Mouse (Mus musculus) regulatory T cell (primary cell): Measurements from ENCODE around the gene Hsd17b11.
"Not testable (repeated sequence)": the region's sequence is repeated elsewhere in the genome, so short reads cannot be mapped to it uniquely, and the experiment has no call there.

Source experiments
- in situ Hi-C: fragments of 300-600 bp; cut with MboI, MseI; formaldehyde crosslinking; loops from one replicate; pipeline ENCODE4 v1.15.1; 2025; ENCODE audit warnings: high pct_unique_total_duplicates

Gene Hsd17b11

DNA sequence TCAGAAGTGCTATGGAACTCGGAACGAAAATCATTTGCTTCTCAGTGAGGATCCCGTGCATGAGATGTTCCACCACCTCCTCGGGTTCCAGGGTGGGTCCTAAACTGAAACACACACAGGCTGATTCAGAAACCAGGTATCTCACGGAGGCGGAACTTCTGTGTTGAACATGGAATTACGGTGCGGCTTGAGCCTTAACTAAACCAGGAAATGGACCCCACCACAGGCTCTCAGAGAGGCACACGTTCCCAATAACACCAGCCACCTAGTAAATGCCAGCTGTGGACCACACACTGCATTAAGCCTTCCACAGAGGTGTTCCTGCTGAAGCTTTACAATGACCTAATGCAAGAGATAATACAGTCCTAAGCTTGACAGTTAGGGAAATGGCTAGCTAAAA lies 28.9 kb downstream of the Hsd17b11 start:
- in situ Hi-C loops: no loop called here

DNA sequence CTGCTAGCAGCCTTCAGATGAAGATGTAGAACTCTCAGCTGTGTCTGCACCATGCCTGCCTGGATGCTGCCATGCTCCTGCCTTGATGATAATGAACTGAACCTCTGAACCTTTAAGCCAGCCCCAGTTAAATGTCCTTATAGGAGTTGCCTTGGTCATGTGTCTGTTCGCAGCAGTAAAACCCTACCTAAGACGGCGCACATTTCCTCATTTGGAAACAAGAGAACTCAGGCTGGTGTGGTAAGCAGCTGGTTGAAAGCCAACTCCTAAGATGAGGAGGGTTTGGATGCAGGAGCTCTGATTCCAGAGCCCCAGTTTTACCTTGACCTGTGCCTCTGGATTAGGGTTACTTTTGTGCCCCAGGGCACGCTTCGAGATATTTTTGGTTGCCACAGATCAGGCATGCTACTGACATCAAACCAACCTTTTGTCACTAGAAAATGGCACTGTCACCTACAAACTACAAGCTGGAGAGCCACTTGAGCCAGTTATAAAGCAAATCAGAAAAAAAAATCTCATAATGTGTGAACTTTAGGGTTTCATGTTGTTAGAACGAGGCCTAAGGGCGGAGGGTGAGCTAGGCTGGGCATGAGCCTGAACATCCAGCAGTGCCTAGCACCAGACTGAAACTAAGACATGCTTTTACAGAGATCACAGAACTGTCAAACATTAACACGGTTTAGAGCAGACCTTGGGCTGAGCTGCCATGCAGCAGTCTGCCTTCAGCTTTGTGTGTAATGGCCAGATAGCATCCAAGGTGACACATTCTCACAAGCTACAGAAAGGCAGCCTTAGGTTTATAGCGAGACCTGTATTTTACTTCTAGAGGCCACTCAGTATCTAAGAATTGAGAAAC lies 40.8 kb downstream of the Hsd17b11 start:
- in situ Hi-C loops: no loop called here

DNA sequence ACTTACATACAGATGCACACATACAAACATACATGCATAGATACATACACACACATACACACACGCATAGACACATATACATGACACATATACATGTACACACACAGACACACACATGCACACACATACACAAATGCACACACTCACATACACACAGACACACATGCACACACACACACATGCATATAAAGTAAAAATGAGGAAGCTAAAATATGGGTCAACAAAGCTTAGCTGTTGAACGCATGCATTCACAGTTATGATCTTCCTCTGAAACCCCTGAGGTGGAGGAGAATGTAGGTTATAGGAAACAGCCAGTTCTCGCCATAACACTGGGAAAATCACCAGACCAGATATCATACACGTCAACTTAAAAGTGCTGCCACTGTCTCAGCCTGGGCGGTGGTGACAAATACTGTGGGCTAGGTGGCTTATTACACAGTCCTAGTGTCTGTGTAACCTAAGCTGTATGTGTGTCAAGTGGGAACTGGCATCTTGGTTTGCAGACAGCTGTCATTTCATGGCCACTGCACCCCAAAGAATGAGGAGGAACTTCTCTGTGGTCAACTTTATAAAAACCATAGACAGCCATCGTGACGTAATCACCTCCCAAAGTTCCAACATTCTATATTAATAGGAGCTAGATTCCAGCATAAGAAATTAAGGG lies 43.7 kb downstream of the Hsd17b11 start:
- in situ Hi-C loops: no loop called here

DNA sequence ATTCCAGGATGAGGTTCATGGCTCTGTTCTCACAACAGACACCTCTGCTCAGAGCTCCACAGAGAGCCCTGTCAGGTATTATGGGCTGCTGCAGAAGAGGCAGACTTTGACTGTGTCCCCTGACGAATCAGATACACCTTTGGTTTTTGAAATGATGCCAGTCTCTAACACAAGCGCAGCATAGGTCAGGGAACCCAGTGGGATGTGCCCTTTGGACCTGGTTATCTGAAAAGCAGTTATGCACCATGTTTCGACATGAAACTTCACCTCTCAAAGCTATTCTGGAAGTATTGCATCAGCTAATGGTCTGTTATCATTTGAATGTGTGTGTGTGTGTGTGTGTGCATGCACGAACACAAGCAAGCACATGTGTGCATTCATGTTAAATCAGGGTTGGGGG lies 44.4 kb downstream of the Hsd17b11 start, which contains the start of gene Hsd17b13:
Gene Hsd17b13 (minus strand): TSS at position 114 of the 400 bp plus-strand sequence.
- in situ Hi-C loops: no loop called here

DNA sequence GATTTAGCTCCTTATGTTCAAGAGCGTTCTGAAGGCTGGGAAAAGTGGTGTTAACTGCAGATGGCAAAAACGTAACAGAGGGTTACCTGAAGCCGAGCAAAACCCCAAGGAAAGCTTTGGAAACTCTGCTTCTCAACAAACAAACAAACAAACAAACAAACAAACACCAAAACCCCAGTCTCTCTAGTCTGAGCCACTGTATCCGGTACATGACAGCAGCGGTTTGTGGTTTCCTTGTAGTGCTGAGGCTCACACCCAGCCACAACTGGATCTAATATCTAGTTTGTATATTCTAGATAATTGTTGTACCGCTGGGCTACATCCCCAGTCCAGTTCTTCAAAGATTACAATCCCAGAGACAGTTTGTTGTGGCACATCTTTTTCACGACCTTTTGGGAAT lies 46.0 kb downstream of the Hsd17b11 start:
- in situ Hi-C loops: no loop called here

DNA sequence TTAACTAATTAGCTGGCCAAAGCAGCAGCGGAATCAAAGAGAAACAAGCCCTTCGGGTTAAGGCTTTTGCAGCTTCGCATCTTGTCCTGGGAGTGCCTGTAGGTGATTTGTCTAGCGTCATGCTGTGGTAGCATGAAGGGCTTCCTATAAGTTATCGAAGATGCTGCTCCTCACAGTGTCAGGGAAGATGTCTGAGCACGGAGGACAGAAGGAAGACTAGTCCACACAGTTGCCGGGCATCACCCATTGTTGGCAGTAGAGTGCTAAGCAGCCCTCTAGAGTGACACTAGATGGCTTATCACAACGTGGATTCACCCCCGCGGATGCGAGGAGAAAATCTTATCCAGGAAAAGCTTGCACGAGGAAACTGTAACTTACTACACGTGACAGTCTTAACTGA lies 48.9 kb downstream of the Hsd17b11 start:
- in situ Hi-C loops: no loop called here

GRCm38 (mm10) chr5:103972379-103972778 lies 49.3 kb downstream of the Hsd17b11 start:
- in situ Hi-C loops: no loop called here

- in situ Hi-C loops: no loop called here
Observed at GRCm38 (mm10) chr5:103971051-103971450, 50.7 kb downstream of the Hsd17b11 start.

DNA sequence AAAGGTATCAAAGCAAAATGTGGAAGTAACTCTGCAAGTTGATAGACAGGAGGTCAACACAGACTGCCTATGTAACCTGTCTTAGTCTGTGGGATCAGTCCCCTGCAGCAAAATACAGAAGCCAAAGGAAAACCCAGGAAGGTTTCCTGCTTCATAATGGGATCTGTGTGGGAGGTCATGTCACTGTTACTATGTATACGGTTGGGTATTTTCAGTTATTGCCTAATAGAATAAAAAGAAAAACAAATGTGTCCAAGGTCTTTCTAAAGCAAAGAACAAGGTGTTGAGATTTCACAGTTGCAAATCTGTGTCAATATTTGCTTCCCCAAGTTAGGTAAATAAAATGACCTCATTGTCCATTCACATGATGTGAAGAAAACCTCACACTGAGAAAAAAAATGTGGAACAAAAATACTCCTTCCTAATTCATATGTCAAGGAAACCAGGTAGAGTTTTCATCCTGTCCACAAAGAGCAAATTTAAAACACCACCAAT lies 58.7 kb downstream of the Hsd17b11 start:
- in situ Hi-C loops: no loop called here

GRCm38 (mm10) chr5:103954638-103955037 lies 67.1 kb downstream of the Hsd17b11 start:
- in situ Hi-C loops: no loop called here

- in situ Hi-C loops: no loop called here
Observed at GRCm38 (mm10) chr5:103953135-103954083, 68.3 kb downstream of the Hsd17b11 start.

DNA sequence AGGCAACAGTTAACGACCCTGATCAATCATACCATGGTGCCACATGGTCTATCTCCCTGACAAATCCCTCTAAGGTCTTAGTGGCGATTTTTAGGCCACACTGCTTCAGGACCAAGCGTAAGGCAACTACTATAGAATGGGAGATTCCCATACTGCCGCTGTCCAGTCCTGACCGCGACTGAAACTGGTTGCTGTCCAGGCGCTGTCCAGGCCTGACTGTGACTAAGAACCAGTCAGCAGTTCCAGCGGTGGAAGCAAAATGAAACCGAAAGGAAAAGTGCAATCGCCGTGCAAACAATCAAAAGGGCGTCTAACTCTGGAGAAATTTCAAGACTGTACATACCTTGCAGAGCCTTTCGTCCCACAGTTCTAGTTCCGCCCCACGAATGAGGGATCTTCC lies 71.6 kb downstream of the Hsd17b11 start:
- in situ Hi-C loops: not testable (repeated sequence)

GRCm38 (mm10) chr5:103943183-103943582 lies 78.5 kb downstream of the Hsd17b11 start:
- in situ Hi-C loops: no loop called here

GRCm38 (mm10) chr5:103939856-103940255 lies 81.9 kb downstream of the Hsd17b11 start:
- in situ Hi-C loops: no loop called here
